Mouse (Mus musculus): Measurements from ENCODE around the gene Mien1.
A peak's percentile ranks its signal among the peaks of the same experiment; 100 is the strongest.

Gene Mien1

GRCm38 (mm10) chr11:98438331-98439158 is at the start of gene Mien1:
Gene Mien1 (minus strand): TSS chr11:98438991.
- peak; percentile 96 for DNase-seq (ENCODE audit: low spot score)

- no peak for DNase-seq (ENCODE audit: low spot score)
Observed at GRCm38 (mm10) chr11:98487526-98488040, 48.8 kb upstream of the Mien1 start.

GRCm38 (mm10) chr11:98485749-98486148 is 47.0 kb upstream of the Mien1 start:
- DNase-seq (ENCODE audit: low spot score), result no peak

- DNase-seq (ENCODE audit: low spot score), result no peak
Observed at GRCm38 (mm10) chr11:98482067-98482466, 43.3 kb upstream of the Mien1 start.

GRCm38 (mm10) chr11:98481231-98481630 is 42.4 kb upstream of the Mien1 start:
- DNase-seq (ENCODE audit: low spot score), result no peak

GRCm38 (mm10) chr11:98479940-98480497 is 41.2 kb upstream of the Mien1 start:
- DNase-seq (ENCODE audit: low spot score), result no peak

GRCm38 (mm10) chr11:98479026-98479939 is 40.5 kb upstream of the Mien1 start:
- no peak for DNase-seq (ENCODE audit: low spot score)

GRCm38 (mm10) chr11:98477011-98477701 is 38.4 kb upstream of the Mien1 start:
- DNase-seq (ENCODE audit: low spot score), result no peak

GRCm38 (mm10) chr11:98476434-98476807 is 37.6 kb upstream of the Mien1 start:
- no peak for DNase-seq (ENCODE audit: low spot score)

- no peak for DNase-seq (ENCODE audit: low spot score)
Observed at GRCm38 (mm10) chr11:98475630-98476433, 37.0 kb upstream of the Mien1 start.

- no peak for DNase-seq (ENCODE audit: low spot score)
Observed at GRCm38 (mm10) chr11:98474967-98475366, 36.2 kb upstream of the Mien1 start.

GRCm38 (mm10) chr11:98473916-98474479 is 35.2 kb upstream of the Mien1 start:
- DNase-seq (ENCODE audit: low spot score), result no peak

GRCm38 (mm10) chr11:98472696-98473095 is 33.9 kb upstream of the Mien1 start:
- DNase-seq (ENCODE audit: low spot score), result peak; percentile 59

GRCm38 (mm10) chr11:98470795-98471194 is 32.0 kb upstream of the Mien1 start:
- no peak for DNase-seq (ENCODE audit: low spot score)

- DNase-seq (ENCODE audit: low spot score), result no peak
Observed at GRCm38 (mm10) chr11:98469761-98470714, 31.2 kb upstream of the Mien1 start.

GRCm38 (mm10) chr11:98464516-98464915 is 25.7 kb upstream of the Mien1 start:
- DNase-seq (ENCODE audit: low spot score), result no peak

- DNase-seq (ENCODE audit: low spot score), result no peak
Observed at GRCm38 (mm10) chr11:98463911-98464310, 25.1 kb upstream of the Mien1 start.

GRCm38 (mm10) chr11:98462255-98462654 is 23.5 kb upstream of the Mien1 start:
- no peak for DNase-seq (ENCODE audit: low spot score)

GRCm38 (mm10) chr11:98461109-98461720 is 22.4 kb upstream of the Mien1 start:
- DNase-seq (ENCODE audit: low spot score), result no peak
